Mouse (Mus musculus) C2C12 (cell line): ENCODE results near the gene Eif3g. TPM values are rescaled to one million over a fixed set of nuclear protein-coding genes. Genes with fewer than 3 reads are reported as not detected.
A peak's percentile ranks its signal among the peaks of the same experiment; 100 is the strongest.

ENCODE experiments used
- H3K27me3 ChIP-seq: one replicate; pipeline ENCODE4 v1.6.1; 2011; ENCODE audit not compliant: control insufficient read depth, insufficient read depth, insufficient read length
- H3K36me3 ChIP-seq: one replicate; pipeline ENCODE4 v1.6.1; 2011; ENCODE audit not compliant: control insufficient read depth, insufficient read depth
- H3K4me3 ChIP-seq: one replicate; pipeline ENCODE4 v1.5.1; 2011; ENCODE audit warnings: mild to moderate bottlenecking, control low read depth; ENCODE audit not compliant: poor library complexity, insufficient read depth, severe bottlenecking
- H3K79me2 ChIP-seq: one replicate; pipeline ENCODE4 v1.6.1; 2011; ENCODE audit not compliant: control insufficient read depth, insufficient read depth
- H3K79me3 ChIP-seq: one replicate; pipeline ENCODE4 v1.6.1; 2011; ENCODE audit warnings: low read depth, control low read depth
- H3ac ChIP-seq: one replicate; pipeline ENCODE3; 2011; ENCODE audit warnings: low read depth; ENCODE audit not compliant: control insufficient read depth, insufficient read length
- CEBPB ChIP-seq: IDR thresholded peaks from one replicate; pipeline ENCODE4 v1.6.1; 2011; ENCODE audit warnings: low read depth, mild to moderate bottlenecking, control low read depth, moderate library complexity
- CTCF ChIP-seq: IDR thresholded peaks from one replicate; pipeline ENCODE4 v1.5.1; 2011; ENCODE audit not compliant: control insufficient read depth, insufficient read depth, insufficient read length
- FOSL1 ChIP-seq: IDR thresholded peaks from one replicate; pipeline ENCODE4 v1.8.0; 2011; ENCODE audit warnings: mild to moderate bottlenecking, low read length; ENCODE audit not compliant: poor library complexity, insufficient read depth, severe bottlenecking
- MAX ChIP-seq: IDR thresholded peaks from one replicate; pipeline ENCODE4 v1.6.1; 2011; ENCODE audit warnings: mild to moderate bottlenecking, control low read depth
- MYOD1 ChIP-seq: IDR thresholded peaks from one replicate; pipeline ENCODE4 v1.6.1; 2011; ENCODE audit warnings: low read depth; ENCODE audit not compliant: control insufficient read depth, insufficient read length
- MYOG ChIP-seq: IDR thresholded peaks from one replicate; pipeline ENCODE4 v1.6.1; 2011; ENCODE audit not compliant: control insufficient read depth, insufficient read length; ENCODE audit errors: extremely low read depth
- USF1 ChIP-seq: IDR thresholded peaks from one replicate; pipeline ENCODE4 v1.6.1; 2011; ENCODE audit warnings: low read depth, mild to moderate bottlenecking, control low read depth, moderate library complexity
- polyA plus RNA-seq: library from polyadenylated mRNA; unstranded; fragments of >200 nt; fragmentation: generic; extraction: Trizol; gene quantifications from one replicate; pipeline ENCODE4 v1.2.1, GENCODE M21; 2012; ENCODE audit warnings: missing spikeins

Eif3g gene
- polyA plus RNA-seq, 1 experiment, result 247 TPM

GRCm38 (mm10) chr9:20876318-20877117 lies 21.9 kb downstream of the Eif3g start:
- no peaks in the 10 kb centered on the region for H3K27me3 ChIP-seq
- H3K4me3 ChIP-seq, result no peak overlapping the region
- no peak overlapping the region for H3ac ChIP-seq
- no peaks in the 10 kb centered on the region for H3K79me3 ChIP-seq
- TF ChIP-seq FOSL1 (no peak), CEBPB (no peak), CTCF (no peak), USF1 (no peak), MAX (no peak), MYOD1 (no peak), MYOG (no peak)
- no peaks in the 10 kb centered on the region for H3K36me3 ChIP-seq
- no peaks in the 10 kb centered on the region for H3K79me2 ChIP-seq

- H3K4me3 ChIP-seq, result peak overlapping the region; percentile 6
- TF ChIP-seq MYOD1, result no peak
- TF ChIP-seq MYOG, result no peak
- TF ChIP-seq USF1, result no peak
- no peaks in the 10 kb centered on the region for H3K27me3 ChIP-seq
- H3K79me3 ChIP-seq, result no peaks in the 10 kb centered on the region
- H3K36me3 ChIP-seq, result no peaks in the 10 kb centered on the region
- H3K79me2 ChIP-seq, result no peaks in the 10 kb centered on the region
- H3ac ChIP-seq, result no peak overlapping the region
Measured at GRCm38 (mm10) chr9:20875021-20875790, 23.2 kb downstream of the Eif3g start.

- Histone ChIP-seq H3K27me3 (no peaks in the 10 kb centered on the region), H3K79me3 (no peaks in the 10 kb centered on the region), H3K36me3 (no peaks in the 10 kb centered on the region), H3K79me2 (no peaks in the 10 kb centered on the region), H3K4me3 (no peak overlapping the region), H3ac (no peak overlapping the region)
- TF ChIP-seq CEBPB (no peak), MYOG (no peak), MAX (no peak), USF1 (no peak)
Measured at GRCm38 (mm10) chr9:20873521-20873920, 24.9 kb downstream of the Eif3g start.

GRCm38 (mm10) chr9:20872991-20873390 lies 25.4 kb downstream of the Eif3g start:
- H3K27me3 ChIP-seq, result no peaks in the 10 kb centered on the region
- no peaks in the 10 kb centered on the region for H3K79me2 ChIP-seq
- TF ChIP-seq CTCF (no peak), MYOD1 (no peak), FOSL1 (no peak), MAX (no peak), MYOG (no peak), CEBPB (no peak), USF1 (no peak)
- no peak overlapping the region for H3K4me3 ChIP-seq
- H3K36me3 ChIP-seq, result no peaks in the 10 kb centered on the region
- H3K79me3 ChIP-seq, result no peaks in the 10 kb centered on the region
- H3ac ChIP-seq, result no peak overlapping the region

- no peak overlapping the region for H3ac ChIP-seq
- H3K27me3 ChIP-seq, result no peaks in the 10 kb centered on the region
- H3K36me3 ChIP-seq, result no peaks in the 10 kb centered on the region
- TF ChIP-seq CTCF (no peak), MAX (no peak), MYOG (no peak), CEBPB (no peak), MYOD1 (no peak), USF1 (no peak), FOSL1 (no peak)
- H3K79me3 ChIP-seq, result no peaks in the 10 kb centered on the region
- no peak overlapping the region for H3K4me3 ChIP-seq
- no peaks in the 10 kb centered on the region for H3K79me2 ChIP-seq
Measured at GRCm38 (mm10) chr9:20870211-20871173, 27.9 kb downstream of the Eif3g start.
